Mouse (Mus musculus) lung, postnatal 14 days (tissue): ENCODE measurements at regions not wholly inside any gene's neighbourhood (a gene's known extent, or its start where the extent isn't known, plus 50 kb on each side); places are given as distances from the start of the nearest gene placed in this dataset.

Source experiments
- DNase-seq: peaks from one replicate; pipeline ENCODE4 v3.0.0; 2021

DNA sequence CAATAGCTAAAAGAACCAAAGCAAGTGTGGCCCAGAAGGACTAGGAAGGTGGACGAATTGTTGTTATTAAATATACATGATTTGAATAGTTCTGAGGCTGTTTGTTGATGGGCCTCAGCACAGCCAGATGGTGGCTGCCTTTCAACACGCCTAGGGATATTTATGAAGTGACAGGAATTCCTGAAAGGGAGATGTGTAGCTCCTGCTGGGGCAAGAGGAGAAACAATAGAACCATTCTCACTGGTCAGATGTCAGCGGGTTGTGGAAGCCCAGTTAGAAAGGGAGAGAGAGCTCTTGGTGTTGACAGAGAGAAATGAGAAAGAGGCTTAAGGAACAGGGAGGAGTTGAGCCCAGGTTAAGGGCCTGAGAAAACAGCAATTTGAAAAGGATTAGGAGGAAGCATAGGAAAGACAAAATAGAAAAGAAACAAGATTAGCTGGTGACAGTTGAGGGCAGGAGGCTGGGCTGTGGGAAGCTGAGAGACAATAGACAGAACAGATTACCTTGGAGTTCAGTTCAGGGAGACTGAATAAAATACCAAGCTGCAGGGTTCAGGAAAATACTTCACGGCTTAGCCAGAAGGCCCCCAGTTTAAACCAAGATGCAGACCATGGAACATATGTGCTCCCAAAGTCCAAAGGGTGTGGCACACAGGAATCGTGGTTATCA lies 174.7 kb upstream of the Ptbp2 start:
- peak; percentile 21 for DNase-seq

DNA sequence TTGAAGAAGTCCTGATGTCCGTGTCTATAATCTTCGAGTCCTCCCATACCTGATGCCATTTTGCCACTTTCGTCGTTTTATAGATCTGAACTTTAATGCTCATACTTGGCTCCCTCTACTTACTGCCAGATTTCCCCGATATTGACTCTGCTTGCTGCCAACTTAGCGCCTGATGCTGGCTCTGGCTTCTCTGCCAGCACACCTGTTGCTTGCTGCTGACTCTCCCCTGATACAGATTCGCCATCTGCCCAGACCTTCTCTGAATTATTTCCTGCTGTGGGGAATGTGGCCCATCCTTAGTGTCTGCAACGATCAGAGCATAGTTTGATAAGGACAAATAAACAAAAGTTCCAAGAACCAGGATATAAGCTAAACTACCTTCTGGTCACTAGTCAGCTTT lies 173.3 kb upstream of the Ptbp2 start:
- DNase-seq = no peak

- no peak for DNase-seq
Observed at GRCm38 (mm10) chr3:119955745-119956615, 171.7 kb upstream of the Ptbp2 start.

DNA sequence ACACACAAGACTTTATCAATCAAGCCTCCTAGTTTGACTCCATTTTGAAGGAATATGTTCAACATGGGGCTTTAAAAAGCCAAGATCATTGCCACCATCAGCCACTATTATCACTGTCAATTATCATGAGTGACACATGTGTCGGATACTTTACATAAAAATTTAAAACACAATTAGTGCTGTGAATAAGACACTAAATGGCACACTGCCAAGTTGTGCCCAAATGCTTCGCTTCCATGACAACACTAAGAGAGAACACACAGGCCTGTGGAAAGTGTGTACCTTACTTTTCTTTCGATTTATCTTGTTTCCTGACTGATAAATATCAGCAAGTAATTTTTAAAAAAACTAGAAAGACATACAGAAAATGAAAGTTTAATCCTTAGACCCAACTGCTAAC lies 166.5 kb upstream of the Ptbp2 start:
- no peak for DNase-seq

- no peak for DNase-seq
Observed at GRCm38 (mm10) chr3:119950070-119950469, 165.8 kb upstream of the Ptbp2 start.

DNA sequence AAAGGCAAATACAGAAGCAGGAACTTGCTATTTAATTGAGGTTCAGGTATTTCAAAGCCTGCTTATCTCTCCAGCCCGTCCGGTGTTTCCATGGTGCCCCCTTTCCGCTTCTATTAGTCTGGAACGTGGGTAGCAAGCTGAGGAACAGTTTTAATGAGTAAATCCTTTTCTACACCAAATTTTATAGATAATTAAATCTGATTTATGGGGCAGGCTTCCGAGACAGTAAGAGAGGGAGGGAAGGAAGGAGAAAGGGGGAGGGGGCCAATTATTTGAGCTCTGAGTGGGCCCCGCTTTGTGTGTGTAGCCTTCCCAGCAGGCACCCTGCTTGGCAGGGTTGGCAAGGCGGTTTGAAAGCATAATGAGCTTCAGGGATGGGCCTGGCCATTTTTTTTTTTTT lies 165.4 kb upstream of the Ptbp2 start:
- DNase-seq = no peak

- peak; percentile 53 for DNase-seq
Observed at GRCm38 (mm10) chr3:119949041-119949470, 164.8 kb upstream of the Ptbp2 start.

- no peak for DNase-seq
Observed at GRCm38 (mm10) chr3:119947126-119947525, 162.9 kb upstream of the Ptbp2 start.

GRCm38 (mm10) chr3:119944115-119944514 lies 159.8 kb upstream of the Ptbp2 start:
- no peak for DNase-seq

- no peak for DNase-seq
Observed at GRCm38 (mm10) chr3:119939091-119939490, 154.8 kb upstream of the Ptbp2 start.

- no peak for DNase-seq
Observed at GRCm38 (mm10) chr3:119938425-119938824, 154.2 kb upstream of the Ptbp2 start.

DNA sequence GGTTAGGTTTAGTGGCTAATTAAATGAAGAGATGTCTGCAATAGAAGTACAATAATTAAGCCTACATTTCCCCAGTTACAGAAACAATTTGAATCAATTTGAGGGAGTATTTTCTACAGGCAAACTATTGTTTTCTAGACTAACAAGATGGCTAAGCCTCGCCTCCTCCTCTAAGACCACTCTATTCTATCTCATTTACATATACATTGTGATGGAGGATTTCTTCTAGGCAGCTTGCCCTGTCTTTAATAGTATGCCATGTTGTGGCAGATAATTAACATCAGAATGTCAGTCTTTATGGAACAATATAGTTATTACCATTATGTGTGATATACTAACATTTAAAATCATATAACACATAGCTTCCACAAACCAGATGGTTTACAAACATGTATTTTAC lies 152.3 kb upstream of the Ptbp2 start:
- DNase-seq = no peak

- DNase-seq = peak; percentile 58
Observed at GRCm38 (mm10) chr3:119933049-119933511, 148.8 kb upstream of the Ptbp2 start.

DNA sequence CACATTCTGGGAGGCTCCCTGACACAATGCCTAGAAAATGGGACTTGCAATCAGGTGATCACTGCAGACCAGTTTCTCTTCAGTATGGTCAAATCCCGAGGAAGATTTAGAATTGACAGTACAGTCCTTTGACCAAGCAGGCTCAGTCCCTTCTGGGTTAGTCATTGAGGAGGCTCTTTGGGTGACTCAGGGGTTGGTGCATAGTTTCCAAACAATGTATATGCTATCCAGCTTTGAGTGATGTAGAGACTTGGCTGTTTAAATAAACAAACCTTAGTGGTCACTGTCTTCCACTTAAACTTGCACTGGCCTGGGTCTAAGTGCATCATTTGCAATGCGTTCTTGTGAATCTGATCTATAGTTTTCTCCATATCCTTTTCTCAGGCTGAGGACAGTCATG lies 144.0 kb upstream of the Ptbp2 start:
- no peak for DNase-seq

GRCm38 (mm10) chr3:119919501-119920141 lies 135.4 kb upstream of the Ptbp2 start:
- no peak for DNase-seq

- DNase-seq = no peak
Observed at GRCm38 (mm10) chr3:119915984-119916865, 132.0 kb upstream of the Ptbp2 start.

DNA sequence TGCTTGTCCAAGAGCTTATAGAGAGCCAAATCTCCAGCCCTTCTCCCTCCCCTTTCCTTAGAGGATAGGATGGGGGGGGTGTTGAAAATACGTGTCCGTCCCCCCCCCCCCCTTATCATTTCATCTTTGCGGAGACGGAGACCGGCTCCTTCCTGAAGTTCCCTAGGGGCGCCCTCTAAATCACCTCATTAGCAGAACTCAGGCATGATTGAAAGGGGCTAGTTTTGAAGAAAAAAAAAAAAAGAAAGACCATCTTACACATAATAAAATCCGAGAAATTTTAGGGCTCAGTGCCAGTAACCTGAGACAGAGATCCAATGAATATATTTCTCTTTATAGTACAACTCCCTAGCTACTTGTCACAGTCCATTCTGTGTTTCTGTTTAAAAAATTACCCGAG lies 127.3 kb upstream of the Ptbp2 start:
- DNase-seq = no peak

- DNase-seq = no peak
Observed at GRCm38 (mm10) chr3:119904244-119904643, 120.0 kb upstream of the Ptbp2 start.

GRCm38 (mm10) chr3:119895141-119895540 lies 110.9 kb upstream of the Ptbp2 start:
- DNase-seq = no peak

DNA sequence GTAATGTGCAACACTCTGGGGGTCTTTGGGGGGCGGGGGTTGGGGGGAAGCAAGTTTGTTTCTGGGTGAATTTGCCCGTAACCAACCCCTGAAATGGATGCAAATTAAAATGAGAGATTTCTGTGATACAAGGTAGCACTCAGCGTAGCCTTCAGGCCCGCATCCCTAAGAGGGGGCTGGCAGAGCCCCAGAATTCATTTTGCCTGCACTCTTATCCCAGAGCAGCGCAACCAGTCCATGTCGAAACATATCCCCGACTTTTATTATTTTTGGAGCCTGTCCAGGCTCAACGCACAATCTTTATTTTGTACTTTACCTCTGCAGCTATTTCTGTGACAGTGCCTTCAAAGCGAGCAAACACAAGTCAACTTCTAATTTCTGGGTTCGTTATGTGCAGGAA lies 109.8 kb upstream of the Ptbp2 start:
- DNase-seq = peak; percentile 5

GRCm38 (mm10) chr3:119893165-119893910 lies 109.1 kb upstream of the Ptbp2 start:
- no peak for DNase-seq
